Mouse (Mus musculus) heart, adult 2 months (tissue): Measurements from ENCODE around the gene Cacng3.

Experiments
- CTCF ChIP-seq: fragments of 200-600 bp; IDR thresholded peaks from 2 replicates; pipeline ENCODE4 v1.8.1; 2022; ENCODE audit warnings: antibody characterized with exemption, mild to moderate bottlenecking, moderate library complexity
- EP300 ChIP-seq: fragments of 200-500 bp; IDR thresholded peaks from 2 replicates; pipeline ENCODE4 v1.6.1; 2011; ENCODE audit warnings: low read depth, low read length, control low read depth; ENCODE audit not compliant: insufficient read depth

DNA sequence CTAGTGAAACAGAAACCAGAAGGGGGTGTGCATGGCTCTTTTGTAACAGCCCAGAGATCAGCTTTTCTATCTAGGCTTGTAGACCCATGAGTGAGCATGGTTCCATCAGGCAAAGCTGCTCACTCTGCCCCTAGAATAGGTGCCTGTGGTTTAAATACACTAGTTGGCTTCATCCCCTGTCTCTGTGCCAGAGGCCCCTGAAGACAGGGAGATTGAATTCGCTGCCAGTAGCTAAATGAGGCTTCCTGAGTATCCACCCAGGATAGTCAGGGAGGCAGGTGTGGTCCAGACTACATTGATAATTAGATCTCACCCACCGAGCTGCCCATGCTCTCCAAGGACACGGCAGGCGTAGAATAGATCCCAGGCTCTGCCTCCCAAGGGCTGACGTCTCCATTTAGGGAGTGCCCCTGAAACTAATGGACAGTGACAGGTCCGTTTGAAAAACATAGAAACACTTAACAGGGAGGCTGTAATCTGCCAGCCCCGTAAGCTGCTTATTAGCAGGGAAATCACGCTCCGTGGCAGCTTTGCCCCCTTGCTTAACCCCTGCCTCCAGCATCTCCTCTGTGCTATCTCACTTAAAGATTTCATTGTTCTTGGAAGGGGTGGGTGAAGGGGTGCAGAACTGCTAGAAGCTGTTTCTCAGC is 48.0 kb upstream of the Cacng3 start:
- TF ChIP-seq EP300 (no peak), CTCF (no peak)
